Mouse (Mus musculus) CH12.LX (cell line): ENCODE results near the gene Wdfy4. TPM values are rescaled to one million over a fixed set of nuclear protein-coding genes. Genes with fewer than 3 reads are reported as not detected.
A peak's percentile ranks its signal among the peaks of the same experiment; 100 is the strongest.

Experiments
- DNase-seq: peaks from one replicate; pipeline ENCODE4 v3.0.0-alpha.2; 2013; ENCODE audit errors: extremely low read depth
- H3K27ac ChIP-seq: 2 replicates; pipeline ENCODE4 v1.5.1; 2012; ENCODE audit warnings: low read depth, mild to moderate bottlenecking, control low read depth, moderate library complexity; ENCODE audit not compliant: insufficient read depth
- H3K27me3 ChIP-seq: replicated peaks from 2 replicates; pipeline ENCODE3; 2012; ENCODE audit warnings: inconsistent platforms
- H3K36me3 ChIP-seq, 2 experiments: replicated peaks in 1 of 2; 2 replicates each; pipeline versions ENCODE3 to v1.6.1; 2012; ENCODE audit warnings: inconsistent platforms in 1 of 2, low read length in 1 of 2, mild to moderate bottlenecking in 1 of 2, mixed read lengths in 1 of 2, moderate library complexity in 1 of 2; ENCODE audit not compliant: control insufficient read depth in 1 of 2, insufficient read depth in 1 of 2
- H3K4me1 ChIP-seq, 2 experiments: 2 replicates each; pipeline ENCODE4 v1.6.1; 2012; ENCODE audit warnings: inconsistent platforms in 1 of 2, moderate library complexity in 1 of 2; ENCODE audit not compliant: insufficient read depth in 2 of 2, control insufficient read depth in 1 of 2
- H3K4me2 ChIP-seq: 2 replicates; pipeline ENCODE4 v1.6.1; 2012; ENCODE audit warnings: low read depth, mild to moderate bottlenecking, control low read depth; ENCODE audit not compliant: poor library complexity, insufficient read depth, severe bottlenecking
- H3K4me3 ChIP-seq, 3 experiments: fragments of 150-350 bp in 1 of 3; sonication (generic) in 1 of 3; replicated peaks in 1 of 3; 2 replicates each; pipeline versions ENCODE3 to v1.5.1; 2011 to 2012; ENCODE audit warnings: low read depth in 2 of 3, low read length in 2 of 3, mild to moderate bottlenecking in 2 of 3, moderate library complexity in 2 of 3, control low read depth in 1 of 3, improper control_type of control experiment in 1 of 3, inconsistent platforms in 1 of 3, mixed read lengths in 1 of 3; ENCODE audit not compliant: poor library complexity in 1 of 3
- H3K79me2 ChIP-seq: replicated peaks from 2 replicates; pipeline ENCODE4 v1.6.1; 2012; ENCODE audit warnings: mild to moderate bottlenecking, moderate library complexity; ENCODE audit not compliant: control insufficient read depth, poor library complexity, insufficient read depth, severe bottlenecking; ENCODE audit errors: extremely low read depth
- H3K9ac ChIP-seq: 2 replicates; pipeline ENCODE4 v1.6.1; 2012; ENCODE audit warnings: low read depth, mild to moderate bottlenecking, control low read depth, moderate library complexity; ENCODE audit not compliant: insufficient read depth
- H3K9me3 ChIP-seq: replicated peaks from 2 replicates; pipeline ENCODE3; 2012; ENCODE audit warnings: low read length, inconsistent platforms, mixed read lengths
- BHLHE40 ChIP-seq: IDR thresholded peaks from 2 replicates; pipeline ENCODE4 v1.6.1; 2011; ENCODE audit warnings: mild to moderate bottlenecking, low read depth, low read length, improper control_type of control experiment
- CHD2 ChIP-seq: IDR thresholded peaks from 2 replicates; pipeline ENCODE4 v1.6.1; 2011; ENCODE audit warnings: low read length, improper control_type of control experiment
- CTCF ChIP-seq, 2 experiments: IDR thresholded peaks in 1 of 2; conservative IDR thresholded peaks in 1 of 2; 2 replicates each; pipeline ENCODE4 v1.5.1; 2011 to 2012; ENCODE audit warnings: low read depth in 2 of 2, low read length in 2 of 2, improper control_type of control experiment in 1 of 2, inconsistent platforms in 1 of 2, mild to moderate bottlenecking in 1 of 2, moderate library complexity in 1 of 2
- EP300 ChIP-seq: IDR thresholded peaks from 2 replicates; pipeline ENCODE4 v1.6.1; 2011; ENCODE audit warnings: low read length, improper control_type of control experiment
- GABPA ChIP-seq: IDR thresholded peaks from 2 replicates; pipeline ENCODE4 v1.6.1; 2012; ENCODE audit warnings: low read depth, low read length, improper control_type of control experiment, inconsistent platforms; ENCODE audit not compliant: insufficient replicate concordance
- JUN ChIP-seq: IDR thresholded peaks from 2 replicates; pipeline ENCODE4 v1.6.1; 2011; ENCODE audit warnings: low read depth, mild to moderate bottlenecking, low read length, improper control_type of control experiment, moderate library complexity; ENCODE audit not compliant: insufficient read depth
- JUND ChIP-seq: conservative IDR thresholded peaks from 2 replicates; pipeline ENCODE4 v1.6.1; 2011; ENCODE audit warnings: low read depth, low read length, improper control_type of control experiment
- KAT2A ChIP-seq: IDR thresholded peaks from 2 replicates; pipeline ENCODE4 v1.6.1; 2012; ENCODE audit warnings: low read length, improper control_type of control experiment, inconsistent platforms; ENCODE audit not compliant: insufficient replicate concordance
- MAFK ChIP-seq: IDR thresholded peaks from 2 replicates; pipeline ENCODE4 v1.6.1; 2011; ENCODE audit warnings: low read length, improper control_type of control experiment; ENCODE audit not compliant: insufficient replicate concordance
- MEF2A ChIP-seq: IDR thresholded peaks from 2 replicates; pipeline ENCODE4 v1.6.1; 2014; ENCODE audit warnings: low read depth, mild to moderate bottlenecking, inconsistent platforms, low read length, improper control_type of control experiment, borderline replicate concordance
- MXI1 ChIP-seq: IDR thresholded peaks from 2 replicates; pipeline ENCODE4 v1.6.1; 2011; ENCODE audit warnings: mild to moderate bottlenecking, low read depth, low read length, improper control_type of control experiment
- RAD21 ChIP-seq: IDR thresholded peaks from 2 replicates; pipeline ENCODE4 v1.6.1; 2011; ENCODE audit warnings: low read depth, mild to moderate bottlenecking, low read length, improper control_type of control experiment, moderate library complexity
- SIN3A ChIP-seq: IDR thresholded peaks from 2 replicates; pipeline ENCODE4 v1.6.1; 2012; ENCODE audit warnings: low read length, improper control_type of control experiment, inconsistent platforms
- SMC3 ChIP-seq: IDR thresholded peaks from 2 replicates; pipeline ENCODE4 v1.6.1; 2011; ENCODE audit warnings: low read depth, low read length, improper control_type of control experiment
- TCF12 ChIP-seq: IDR thresholded peaks from 2 replicates; pipeline ENCODE4 v1.6.1; 2014; ENCODE audit warnings: low read depth, mild to moderate bottlenecking, inconsistent platforms, low read length, improper control_type of control experiment
- UBTF ChIP-seq: IDR thresholded peaks from 2 replicates; pipeline ENCODE4 v1.6.1; 2012; ENCODE audit warnings: low read depth, mild to moderate bottlenecking, inconsistent platforms, low read length, improper control_type of control experiment, moderate library complexity
- ZMIZ1 ChIP-seq: IDR thresholded peaks from 2 replicates; pipeline ENCODE4 v1.6.1; 2012; ENCODE audit warnings: low read depth, mild to moderate bottlenecking, inconsistent platforms, low read length, improper control_type of control experiment
- dilution Hi-C: fragments of 300-500 bp; cut with MboI; formaldehyde crosslinking; loops from 2 replicates; pipeline ENCODE4 v1.14.3; 2020; ENCODE audit warnings: low sequenced_read_pairs; ENCODE audit not compliant: extremely low pct_unique_long_range_greater_than_20kb, extremely low pct_ligation_motif_present
- in situ Hi-C: fragments of 300-500 bp; cut with MboI; formaldehyde crosslinking; loops from 3 replicates; pipeline ENCODE4 v1.14.3; 2019; ENCODE audit warnings: low sequenced_read_pairs, low pct_ligation_motif_present, low pct_unique_long_range_greater_than_20kb, mixed read lengths
- polyA plus RNA-seq: library from polyadenylated mRNA; unstranded; fragments of >175 nt; gene quantifications from 2 replicates; pipeline ENCODE4 v1.2.1, GENCODE M21; 2012; ENCODE audit warnings: low read depth; ENCODE audit not compliant: insufficient read length
- total RNA-seq, 2 experiments: library from RNA; depleted of rRNA; stranded (reverse); fragments of 300-350 nt in 1 of 2; fragments of >200 nt in 1 of 2; gene quantifications; 2 replicates each; pipeline ENCODE4 v1.2.3; 2012 to 2014

Wdfy4 gene
- total and polyA plus RNA-seq, 3 experiments, result 56.0 to 140 (median 115) TPM

- Histone ChIP-seq H3K9me3 (no peaks in the 10 kb centered on the region), H3K27me3 (no peaks in the 10 kb centered on the region), H3K36me3 (peaks cover 82 to 97% of the 10 kb centered on the region in 2 experiments), H3K4me2 (no peak overlapping the region), H3K4me1 (no peaks in the 10 kb centered on the region), H3K4me3 (no peak overlapping the region), H3K79me2 (no peaks in the 10 kb centered on the region), H3K9ac (no peak overlapping the region), H3K27ac (no peak overlapping the region)
- no peak for DNase-seq
- in situ Hi-C loops (no loop called here), dilution Hi-C loops (no loop called here)
- no peak for TF ChIP-seq CHD2
- TF ChIP-seq SIN3A, result no peak
- TF ChIP-seq MXI1, result no peak
Observed at GRCm38 (mm10) chr14:32964742-32965141, 220.6 kb downstream of the Wdfy4 start.

DNA sequence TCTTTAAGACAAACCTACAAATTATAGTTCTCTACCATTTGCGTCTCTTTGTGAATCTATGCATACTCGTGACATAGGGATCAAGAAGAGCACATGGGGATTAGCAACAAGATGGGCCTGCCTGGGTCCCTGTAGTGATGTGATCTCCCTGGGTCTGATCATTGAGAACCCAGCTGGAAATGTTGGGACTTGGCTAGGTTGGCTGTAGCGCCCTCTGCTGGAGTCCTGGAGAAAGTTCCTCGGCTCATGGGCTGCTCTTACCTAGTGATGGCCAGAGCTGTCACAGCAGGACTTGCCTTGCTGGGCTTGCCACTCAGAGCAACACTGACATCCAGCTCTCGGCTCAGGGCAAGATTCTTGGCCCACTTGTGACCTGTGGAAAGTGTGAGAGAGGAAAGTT is 224.8 kb downstream of the Wdfy4 start:
- Histone ChIP-seq H3K79me2 (no peaks in the 10 kb centered on the region), H3K27me3 (no peaks in the 10 kb centered on the region), H3K4me1 (no peaks in the 10 kb centered on the region)
- dilution Hi-C loops, result no loop called here
- TF ChIP-seq UBTF (no peak), CTCF (conservative IDR thresholded peaks at IDR 0.05 in 1 of 2, IDR thresholded peaks at IDR 0.05 in 1 of 2; ENCODE audit: low read depth in 2 of 2, low read length in 2 of 2) (peak; percentile 46 to 66), KAT2A (no peak), JUND (no peak), RAD21 (peak; percentile 48), BHLHE40 (no peak), ZMIZ1 (no peak), TCF12 (no peak), EP300 (no peak), GABPA (no peak), MEF2A (no peak), MAFK (no peak), JUN (no peak), SMC3 (peak; percentile 52)
- TF ChIP-seq, all 38 proteins: peak for 3
- in situ Hi-C loops, result no loop called here
- H3K27ac ChIP-seq, result no peak overlapping the region
- no peak overlapping the region for H3K4me3 ChIP-seq
- H3K4me2 ChIP-seq, result no peak overlapping the region
- H3K36me3 ChIP-seq, result peaks cover 60 to 92% of the 10 kb centered on the region in 2 experiments
- no peaks in the 10 kb centered on the region for H3K9me3 ChIP-seq
- H3K9ac ChIP-seq, result no peak overlapping the region
- peak; percentile 55 for DNase-seq
